Mouse (Mus musculus): ENCODE data around the gene Pard3b. TPM values are rescaled to one million over a fixed set of nuclear protein-coding genes. Genes with fewer than 3 reads are reported as not detected.

Gene Pard3b
- total RNA-seq, 4 experiments from 2014 or later, result 3.3 to 5.3 (median 4.4) TPM

DNA sequence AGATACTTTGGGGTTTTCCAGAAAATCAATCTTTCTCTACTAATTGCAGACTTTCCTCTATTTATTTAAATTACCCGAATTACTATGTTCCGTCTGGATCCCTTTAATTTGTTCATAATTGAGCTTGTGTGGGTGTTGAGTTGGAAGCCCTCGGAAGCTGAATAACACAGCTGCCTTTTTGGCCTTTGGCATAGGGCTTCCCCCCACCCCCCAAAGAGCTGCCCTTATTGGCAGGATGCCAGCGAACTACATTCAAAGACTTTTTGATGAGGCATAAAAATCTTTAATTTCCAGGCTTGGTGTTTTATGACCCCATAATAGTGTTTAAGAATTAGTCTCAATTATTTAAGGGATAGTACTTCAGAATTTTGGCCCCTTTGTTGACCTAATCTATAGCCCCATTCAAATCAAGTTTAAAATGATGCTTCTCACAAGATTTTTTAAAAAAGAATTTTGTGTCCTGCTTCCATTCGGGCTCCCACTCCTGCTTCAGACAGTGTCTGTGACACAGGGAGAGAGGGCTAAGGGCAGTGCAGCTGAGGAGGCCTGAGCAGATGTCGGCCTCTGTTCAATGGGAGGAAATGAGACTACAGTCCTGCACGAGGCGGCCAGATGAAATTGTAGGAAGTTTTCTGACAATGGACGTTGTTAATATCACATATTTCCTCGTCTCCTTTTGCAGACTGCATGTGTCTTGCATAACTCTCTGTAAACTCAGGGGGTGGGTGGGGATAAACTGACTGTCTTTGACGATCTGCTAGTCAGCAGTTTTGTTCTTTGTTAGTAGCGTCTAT lies 605.8 kb downstream of the Pard3b start:
- DNase-seq (ENCODE audit: low spot score in 2 of 2), result no peak

GRCm38 (mm10) chr1:62252432-62252831 lies 613.8 kb downstream of the Pard3b start:
- DNase-seq (ENCODE audit: low spot score in 2 of 2), result no peak

DNA sequence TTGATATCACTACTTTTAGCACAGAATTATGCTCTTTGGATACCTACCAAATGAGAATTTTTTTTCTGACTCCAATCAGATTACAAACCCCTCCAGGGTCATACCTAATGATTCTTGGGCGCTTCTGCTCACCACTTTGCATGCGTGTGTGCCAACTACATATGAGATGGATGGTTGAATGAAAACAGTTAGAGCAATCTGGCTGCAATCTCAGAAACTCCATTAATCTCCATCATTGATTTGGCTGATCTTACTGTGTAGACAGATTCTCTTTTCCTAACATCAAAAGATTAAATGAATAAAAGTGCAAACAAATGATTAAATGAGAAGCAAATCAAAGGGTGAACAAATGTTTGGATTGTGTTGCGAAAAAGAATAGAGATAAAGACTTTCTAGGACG lies 615.7 kb downstream of the Pard3b start:
- DNase-seq (ENCODE audit: low spot score in 2 of 2), result no peak

DNA sequence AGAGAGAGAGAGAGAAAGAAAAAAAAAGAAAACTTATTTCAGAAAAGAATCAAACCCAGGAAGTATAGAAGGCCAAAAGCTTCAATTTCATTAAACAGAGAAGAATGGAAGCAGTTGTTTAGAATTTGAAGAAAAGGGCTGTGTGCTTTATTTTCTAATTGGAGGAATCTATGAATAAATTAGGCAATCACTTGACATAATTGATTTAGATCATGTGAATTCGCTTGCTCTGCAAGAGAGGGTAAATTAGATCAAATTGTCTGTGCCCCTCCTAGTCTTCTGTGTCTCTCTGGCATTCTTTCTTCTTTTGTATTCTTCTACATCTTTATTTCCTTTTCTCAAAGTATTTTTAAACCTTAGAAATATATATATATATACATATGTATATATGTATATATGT lies 616.3 kb downstream of the Pard3b start:
- no peak for DNase-seq (ENCODE audit: low spot score in 2 of 2)

DNA sequence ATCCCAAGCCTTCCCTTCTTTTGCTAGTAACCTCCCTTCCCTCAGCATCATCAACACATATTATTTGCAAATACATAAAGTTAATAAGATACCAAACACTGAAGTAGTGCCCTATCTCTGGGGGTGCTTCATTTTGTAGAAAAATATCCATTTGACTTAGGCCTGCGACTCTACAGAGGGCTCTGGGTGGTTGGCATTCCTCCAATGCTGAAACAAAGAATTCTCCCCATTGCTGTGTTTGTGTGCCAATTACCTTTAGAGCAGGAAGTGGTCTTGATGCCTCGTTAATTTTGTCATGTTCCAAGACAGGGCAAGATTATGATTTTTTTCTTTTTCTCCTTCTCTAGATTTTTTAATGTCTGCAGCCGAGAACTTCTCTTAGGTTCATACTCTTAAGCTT lies 637.8 kb downstream of the Pard3b start:
- no peak for DNase-seq (ENCODE audit: low spot score in 2 of 2)

DNA sequence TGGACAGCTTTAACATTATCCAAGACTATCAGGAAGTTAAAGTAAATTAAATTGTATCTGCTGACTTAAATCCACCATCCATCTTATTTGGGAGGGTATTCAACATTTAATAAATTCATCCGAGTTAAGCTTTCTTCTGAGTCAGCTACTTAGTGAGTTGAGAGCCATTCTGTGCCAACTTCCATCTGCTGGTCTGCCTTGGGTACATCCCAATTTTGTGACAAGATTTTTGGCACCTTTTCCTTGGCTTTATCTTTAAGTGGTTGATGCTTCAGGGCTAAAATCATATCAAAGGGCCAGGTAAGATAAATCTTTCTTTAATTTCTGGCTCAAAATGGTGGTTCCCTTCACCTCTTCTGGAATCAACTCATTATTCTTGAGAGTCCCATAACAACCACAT lies 640.0 kb downstream of the Pard3b start:
- DNase-seq (ENCODE audit: low spot score in 2 of 2), result no peak

DNA sequence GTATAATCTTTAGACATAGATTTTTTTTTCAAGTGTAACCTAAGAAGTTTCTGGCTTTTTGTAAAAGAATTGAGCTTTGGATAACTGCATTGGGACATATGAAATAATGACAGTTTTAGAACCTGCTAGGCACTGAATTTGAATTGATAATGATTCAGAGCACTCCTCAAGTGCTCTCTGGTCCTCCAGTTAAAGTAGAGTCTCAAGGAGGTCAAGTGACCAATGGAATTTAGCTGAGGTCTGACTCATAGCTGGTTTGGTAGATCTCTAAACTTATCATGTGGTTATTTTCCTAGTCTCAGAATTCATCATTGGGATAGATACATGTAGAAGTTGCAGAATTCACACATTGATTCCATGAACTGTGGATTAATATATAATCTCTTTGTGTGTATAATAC lies 642.0 kb downstream of the Pard3b start:
- no peak for DNase-seq (ENCODE audit: low spot score in 2 of 2)

DNA sequence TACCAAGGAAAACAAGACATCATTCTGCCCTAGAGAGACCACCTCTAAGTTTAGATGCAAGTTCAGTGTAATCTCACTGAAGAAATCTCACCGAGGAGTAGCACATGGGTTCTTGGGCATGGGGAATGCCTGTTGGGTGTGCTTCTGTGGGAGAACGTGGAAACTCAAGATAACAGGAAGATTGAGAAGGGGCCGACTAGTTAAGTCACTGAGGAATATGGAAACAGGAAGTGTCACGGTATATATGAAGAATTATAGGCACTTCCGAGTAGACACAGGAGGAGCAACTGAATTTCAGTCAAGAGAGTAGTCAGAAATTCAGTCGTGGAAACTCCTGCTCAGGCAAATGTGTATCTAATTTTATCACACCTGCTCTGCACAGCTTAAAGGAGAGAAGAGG lies 644.2 kb downstream of the Pard3b start:
- DNase-seq (ENCODE audit: low spot score in 2 of 2), result no peak

DNA sequence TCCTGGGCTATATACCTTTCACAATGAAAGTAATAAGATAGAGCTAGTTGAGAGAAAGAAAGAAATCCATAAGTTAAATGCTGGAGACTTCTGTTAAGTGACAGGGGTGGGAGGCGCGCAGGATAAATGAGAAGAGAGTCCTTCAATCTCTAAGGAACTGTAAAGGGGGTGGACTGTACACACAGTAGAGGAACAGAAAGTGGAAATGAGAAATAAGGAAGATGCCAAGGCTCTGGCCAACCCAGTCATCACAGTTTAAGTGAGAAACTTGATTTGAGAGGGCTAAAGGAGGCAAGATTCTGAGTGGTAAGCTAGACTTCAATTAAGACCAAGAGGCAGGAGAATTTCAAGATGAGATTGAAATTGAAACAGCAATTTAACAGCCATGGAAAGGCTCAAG lies 645.0 kb downstream of the Pard3b start:
- no peak for DNase-seq (ENCODE audit: low spot score in 2 of 2)

- no peak for DNase-seq (ENCODE audit: low spot score in 2 of 2)
Observed at GRCm38 (mm10) chr1:62309376-62309775, 670.8 kb downstream of the Pard3b start.

DNA sequence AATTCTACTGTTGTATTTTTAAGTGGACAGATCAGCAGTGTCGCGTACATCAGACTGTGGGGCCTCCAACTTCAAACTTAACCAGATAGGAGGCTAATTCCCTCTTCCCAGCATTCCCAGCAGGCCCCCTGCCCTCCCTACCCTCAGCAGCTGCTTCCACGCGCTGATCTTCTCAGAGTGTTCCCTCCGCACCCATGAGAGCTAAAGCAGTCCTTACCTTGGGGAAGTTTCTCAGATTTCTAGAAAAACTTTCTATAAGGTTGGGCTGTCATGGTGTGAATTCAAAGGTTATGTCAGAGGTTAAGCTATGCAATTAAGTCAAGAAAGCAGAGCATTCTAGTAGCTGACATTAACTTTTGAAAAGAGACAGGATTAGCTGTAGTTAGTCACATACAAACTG lies 686.6 kb downstream of the Pard3b start:
- no peak for DNase-seq (ENCODE audit: low spot score in 2 of 2)

- DNase-seq (ENCODE audit: low spot score in 2 of 2), result no peak
Observed at GRCm38 (mm10) chr1:62327743-62328142, 689.1 kb downstream of the Pard3b start.

DNA sequence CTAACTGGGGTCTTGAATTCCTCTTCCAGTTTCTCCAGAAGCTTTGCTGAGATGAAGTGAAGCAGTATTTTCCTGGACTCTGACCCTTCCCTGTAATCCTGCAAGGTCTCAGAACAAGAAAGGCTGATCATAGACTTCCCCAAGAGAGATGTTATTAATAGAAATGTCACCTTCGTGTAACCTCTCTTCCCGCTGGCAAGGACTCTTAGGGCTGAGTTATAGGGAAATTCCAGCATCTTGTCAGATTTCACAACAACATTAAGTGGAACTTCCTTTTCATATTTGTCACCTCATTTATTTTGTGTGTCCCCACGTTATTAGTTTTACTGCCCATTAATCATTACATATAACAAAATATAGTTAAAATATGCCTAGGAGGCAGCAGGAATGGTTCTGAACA lies 690.2 kb downstream of the Pard3b start:
- DNase-seq (ENCODE audit: low spot score in 2 of 2), result no peak

- no peak for DNase-seq (ENCODE audit: low spot score in 2 of 2)
Observed at GRCm38 (mm10) chr1:62333016-62333415, 694.4 kb downstream of the Pard3b start.

GRCm38 (mm10) chr1:62334196-62334595 lies 695.6 kb downstream of the Pard3b start:
- no peak for DNase-seq (ENCODE audit: low spot score in 2 of 2)

- no peak for DNase-seq (ENCODE audit: low spot score in 2 of 2)
Observed at GRCm38 (mm10) chr1:62340261-62340660, 701.6 kb downstream of the Pard3b start.

DNA sequence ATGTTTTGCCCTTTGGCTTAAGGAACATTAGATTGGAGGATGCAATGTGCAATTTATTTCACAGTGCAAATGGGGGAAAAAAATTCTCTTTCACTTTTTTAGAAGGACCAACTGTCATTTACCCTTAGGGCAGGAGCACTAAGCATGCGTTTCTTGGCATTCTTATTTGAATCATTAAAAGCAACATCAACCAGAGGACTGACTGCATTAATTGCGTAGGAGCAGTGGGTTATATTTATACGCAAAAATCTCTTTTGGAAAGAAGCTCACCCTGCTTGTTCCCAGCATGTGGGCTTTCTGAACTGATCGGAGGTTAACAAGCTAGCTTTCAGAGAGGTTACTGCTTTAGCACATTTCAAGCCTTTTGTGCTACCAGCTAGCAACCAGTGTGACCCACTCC lies 705.7 kb downstream of the Pard3b start:
- no peak for DNase-seq (ENCODE audit: low spot score in 2 of 2)

DNA sequence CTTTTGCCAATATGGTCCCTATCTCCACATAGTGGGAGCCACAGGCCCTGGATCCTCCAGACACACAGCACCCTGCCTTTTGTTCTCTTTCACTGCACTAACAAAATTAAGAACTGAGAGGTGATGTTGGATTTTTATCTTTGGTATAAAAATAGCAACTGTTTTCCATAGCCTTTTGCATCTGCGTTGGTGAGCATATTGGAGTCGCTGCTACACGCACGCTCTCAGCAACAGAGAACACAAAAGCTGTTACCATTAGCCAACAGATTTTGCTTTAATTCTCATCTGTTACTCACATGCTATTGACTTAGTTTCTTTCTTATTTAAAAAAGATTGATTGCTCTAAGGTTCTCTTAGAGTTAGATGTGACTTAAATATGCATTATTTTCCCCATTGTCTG lies 709.7 kb downstream of the Pard3b start:
- no peak for DNase-seq (ENCODE audit: low spot score in 2 of 2)

DNA sequence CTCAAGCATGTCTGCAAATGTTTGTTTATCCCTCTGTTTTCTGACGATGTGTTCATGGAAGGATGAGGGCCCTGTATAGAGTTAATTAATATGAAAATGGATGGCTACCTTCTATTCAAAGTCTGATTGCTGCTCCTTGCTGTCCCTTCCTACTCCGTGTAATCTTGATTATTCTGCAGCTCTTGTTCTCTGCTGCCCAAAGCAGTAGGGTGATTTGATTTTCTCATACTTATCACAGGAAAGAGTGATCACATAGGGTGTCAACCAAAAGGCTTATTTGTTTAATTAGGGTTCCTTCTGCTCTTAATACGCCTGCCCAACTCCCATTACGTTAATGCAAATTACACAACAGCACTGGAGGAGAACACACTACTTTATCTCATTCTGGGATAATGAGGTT lies 716.9 kb downstream of the Pard3b start:
- DNase-seq (ENCODE audit: low spot score in 2 of 2), result no peak

- DNase-seq (ENCODE audit: low spot score in 2 of 2), result no peak
Observed at GRCm38 (mm10) chr1:62374427-62375050, 735.9 kb downstream of the Pard3b start.

GRCm38 (mm10) chr1:62378335-62378734 lies 739.7 kb downstream of the Pard3b start:
- DNase-seq (ENCODE audit: low spot score in 2 of 2), result no peak

GRCm38 (mm10) chr1:62382807-62383514 lies 744.3 kb downstream of the Pard3b start:
- no peak for DNase-seq (ENCODE audit: low spot score in 2 of 2)

DNA sequence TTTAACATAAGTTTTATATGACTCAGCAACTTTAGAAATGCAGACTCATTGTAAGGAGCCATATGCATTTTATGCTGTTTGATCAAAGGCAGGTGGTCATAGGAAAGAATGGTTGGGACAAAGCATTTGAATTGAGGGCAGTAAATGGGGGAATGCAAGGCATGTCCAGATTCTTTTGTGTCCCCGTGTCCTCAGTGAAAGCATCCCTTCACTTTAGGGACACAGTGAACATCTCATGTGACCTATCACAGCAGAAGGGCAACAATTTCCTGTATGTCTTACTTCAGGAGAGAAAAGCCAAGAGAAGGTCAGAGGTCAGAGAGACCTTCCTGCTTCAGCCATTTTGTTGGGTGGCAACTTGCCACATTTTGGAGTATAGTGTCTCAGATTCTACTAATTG lies 745.6 kb downstream of the Pard3b start:
- no peak for DNase-seq (ENCODE audit: low spot score in 2 of 2)

Measured in left cerebral cortex, adult 8-10 months (tissue).